Mouse (Mus musculus) R1 (cell line): ENCODE measurements around the gene Selenbp1.
A peak's percentile ranks its signal among the peaks of the same experiment; 100 is the strongest.
"Not testable (repeated sequence)": the region's sequence is repeated elsewhere in the genome, so short reads cannot be mapped to it uniquely, and the experiment has no call there.

Source experiments
- DNase-seq: peaks from one replicate; pipeline ENCODE4 v3.0.0-alpha.2; 2018; ENCODE audit warnings: low read depth, low spot score

Selenbp1 gene

GRCm38 (mm10) chr3:94932809-94933564, at the start of gene Selenbp1:
Selenbp1 (plus strand) TSS chr3:94933056.
- peak; percentile 50 for DNase-seq

GRCm38 (mm10) chr3:94886316-94887224, 46.3 kb upstream of the Selenbp1 start, which contains the start of gene Psmb4:
Psmb4 (minus strand) TSS chr3:94886961.
- peak; percentile 95 for DNase-seq

GRCm38 (mm10) chr3:94888595-94888994, 44.3 kb upstream of the Selenbp1 start:
- peak; percentile 78 for DNase-seq

- no peak for DNase-seq
Measured at GRCm38 (mm10) chr3:94894076-94894475, 38.8 kb upstream of the Selenbp1 start.

- peak; percentile 64 for DNase-seq
Measured at GRCm38 (mm10) chr3:94902747-94903146, 30.1 kb upstream of the Selenbp1 start.

GRCm38 (mm10) chr3:94904759-94905158, 28.1 kb upstream of the Selenbp1 start:
- DNase-seq, result not testable (repeated sequence)

GRCm38 (mm10) chr3:94906482-94906881, 26.4 kb upstream of the Selenbp1 start:
- no peak for DNase-seq

- no peak for DNase-seq
Measured at GRCm38 (mm10) chr3:94911050-94911693, 21.7 kb upstream of the Selenbp1 start.

GRCm38 (mm10) chr3:94913801-94914200, 19.1 kb upstream of the Selenbp1 start:
- DNase-seq, result no peak

- no peak for DNase-seq
Measured at GRCm38 (mm10) chr3:94915903-94916741, 16.7 kb upstream of the Selenbp1 start.

- peak; percentile 75 for DNase-seq
Measured at GRCm38 (mm10) chr3:94917816-94918361, 15.0 kb upstream of the Selenbp1 start.

GRCm38 (mm10) chr3:94918845-94919244, 14.0 kb upstream of the Selenbp1 start:
- DNase-seq, result no peak

GRCm38 (mm10) chr3:94921104-94921503, 11.8 kb upstream of the Selenbp1 start:
- DNase-seq, result no peak

- no peak for DNase-seq
Measured at GRCm38 (mm10) chr3:94922333-94922732, 10.5 kb upstream of the Selenbp1 start.

- no peak for DNase-seq
Measured at GRCm38 (mm10) chr3:94924688-94925087, 8.2 kb upstream of the Selenbp1 start.

- not testable (repeated sequence) for DNase-seq
Measured at GRCm38 (mm10) chr3:94926301-94926736, 6.5 kb upstream of the Selenbp1 start.

GRCm38 (mm10) chr3:94928979-94929378, 3.9 kb upstream of the Selenbp1 start:
- not testable (repeated sequence) for DNase-seq

- not testable (repeated sequence) for DNase-seq
Measured at GRCm38 (mm10) chr3:94930386-94931266, 2.2 kb upstream of the Selenbp1 start.

- DNase-seq, result not testable (repeated sequence)
Measured at GRCm38 (mm10) chr3:94931427-94932082, 1.3 kb upstream of the Selenbp1 start.
